Mouse (Mus musculus): ENCODE measurements at regions not wholly inside any gene's neighbourhood (a gene's known extent, or its start where the extent isn't known, plus 50 kb on each side); places are given as distances from the start of the nearest gene placed in this dataset.

DNA sequence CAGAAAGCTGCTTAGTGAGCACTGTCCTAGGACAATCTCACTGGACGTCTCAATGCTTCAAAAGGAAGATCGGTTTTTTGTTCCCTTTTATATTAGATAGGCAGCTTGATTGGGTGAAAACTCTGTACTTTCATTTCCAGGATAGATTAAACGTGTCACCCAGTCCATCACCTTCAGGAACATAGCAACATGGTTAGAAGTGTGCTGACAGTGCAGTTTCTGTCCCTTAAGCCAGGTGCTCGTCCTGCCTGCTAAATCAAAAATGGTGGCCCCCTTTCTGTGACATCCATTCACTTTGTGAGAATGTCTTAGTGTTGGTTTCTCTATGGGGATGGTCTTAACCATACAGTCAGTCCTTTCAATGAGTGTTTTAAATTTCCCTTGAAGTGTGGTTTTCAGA, 160.9 kb upstream of the Sh3bp4 start:
- H3K4me3 ChIP-seq: no peak overlapping the region
- WGBS: 78% methylated on average over 4 of the region's 4 CpGs
- no peak for ATAC-seq (ENCODE audit: low FRiP score, low read depth)

DNA sequence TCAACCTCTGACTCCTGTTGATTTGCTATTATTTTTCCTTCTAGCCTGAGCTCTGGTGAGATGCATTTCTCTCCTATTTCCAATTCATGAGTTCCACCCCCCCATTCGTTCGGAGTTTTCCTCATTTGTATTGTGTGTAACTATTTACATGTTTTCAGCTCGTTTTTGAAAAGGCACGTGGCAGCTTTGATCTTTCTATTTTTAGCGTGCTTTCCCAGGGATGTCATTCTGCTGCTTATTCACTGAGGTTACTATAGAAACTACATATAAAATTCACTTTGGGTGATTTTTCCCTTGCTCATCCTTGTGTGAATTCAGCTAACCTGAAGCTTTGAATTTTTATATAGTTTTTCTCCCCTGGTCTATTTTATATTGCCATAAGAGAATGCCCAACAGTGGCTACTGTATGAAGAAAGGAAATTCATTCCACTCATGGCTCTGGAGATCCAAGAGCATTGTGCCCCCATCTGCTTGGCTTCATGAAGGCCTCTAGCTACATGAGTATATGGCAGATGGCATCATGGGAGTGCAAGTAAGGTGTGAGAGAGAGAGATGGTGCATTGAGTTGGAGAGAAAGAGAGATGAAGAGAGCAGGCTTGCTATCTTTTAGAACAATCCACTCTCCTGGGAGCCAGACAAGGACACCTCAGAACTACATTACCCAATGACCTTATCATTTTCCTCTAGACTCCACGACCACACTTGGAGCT, 160.2 kb upstream of the Sh3bp4 start:
- Histone ChIP-seq H3K27me3 (replicated peaks) (no peaks in the 10 kb centered on the region), H3K4me1 (peaks cover 7% of the 10 kb centered on the region; the same call in 1 of the 2 replicates), H3K4me2 (replicated peaks) (no peak overlapping the region), H3K36me3 (no peaks in the 10 kb centered on the region), H3K9me3 (0 out of 2 replicates have a peak, but pooled peaks cover 7% of the 10 kb centered on the region), H3K9ac (no peak overlapping the region), H3K4me3 (no peak overlapping the region), H3K27ac (no peak overlapping the region)
- 55% methylated on average over 6 of the region's 6 CpGs for WGBS
- no peak for ATAC-seq (ENCODE audit: low FRiP score, low read depth)

More for the DNA sequence above, 160.9 kb upstream of the Sh3bp4 start:
- no peak overlapping the region for H3K27ac ChIP-seq
- H3K4me2 ChIP-seq (replicated peaks): no peak overlapping the region
- H3K9me3 ChIP-seq: 0 out of 2 replicates have a peak, but pooled peaks cover 4% of the 10 kb centered on the region
- H3K4me1 ChIP-seq: peaks cover 7% of the 10 kb centered on the region; the same call in 1 of the 2 replicates
- H3K36me3 ChIP-seq: no peaks in the 10 kb centered on the region
- H3K27me3 ChIP-seq (replicated peaks): no peaks in the 10 kb centered on the region
- H3K9ac ChIP-seq: no peak overlapping the region

DNA sequence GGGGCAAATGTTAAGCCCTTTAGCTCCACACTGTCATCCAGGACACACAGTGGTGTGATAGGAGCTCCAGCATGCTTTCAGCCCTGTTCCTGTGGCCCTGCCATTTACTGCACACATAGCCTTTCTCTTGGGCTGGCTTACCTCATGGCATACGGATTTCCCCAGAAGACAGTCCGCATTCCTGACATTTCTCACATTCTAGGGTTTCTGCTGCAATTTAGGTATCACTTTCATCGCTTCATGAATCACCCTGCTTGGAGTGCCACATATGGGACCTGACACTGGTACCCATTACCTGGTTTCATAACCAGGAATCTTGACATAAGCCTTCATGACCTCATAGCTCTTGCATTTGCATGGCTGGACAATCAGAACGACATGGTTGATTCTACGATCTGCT, 158.5 kb upstream of the Sh3bp4 start:
- 85% methylated on average over 5 of the region's 5 CpGs for WGBS
- Histone ChIP-seq H3K27me3 (replicated peaks) (no peaks in the 10 kb centered on the region), H3K4me1 (peaks cover 7% of the 10 kb centered on the region; the same call in 1 of the 2 replicates)

DNA sequence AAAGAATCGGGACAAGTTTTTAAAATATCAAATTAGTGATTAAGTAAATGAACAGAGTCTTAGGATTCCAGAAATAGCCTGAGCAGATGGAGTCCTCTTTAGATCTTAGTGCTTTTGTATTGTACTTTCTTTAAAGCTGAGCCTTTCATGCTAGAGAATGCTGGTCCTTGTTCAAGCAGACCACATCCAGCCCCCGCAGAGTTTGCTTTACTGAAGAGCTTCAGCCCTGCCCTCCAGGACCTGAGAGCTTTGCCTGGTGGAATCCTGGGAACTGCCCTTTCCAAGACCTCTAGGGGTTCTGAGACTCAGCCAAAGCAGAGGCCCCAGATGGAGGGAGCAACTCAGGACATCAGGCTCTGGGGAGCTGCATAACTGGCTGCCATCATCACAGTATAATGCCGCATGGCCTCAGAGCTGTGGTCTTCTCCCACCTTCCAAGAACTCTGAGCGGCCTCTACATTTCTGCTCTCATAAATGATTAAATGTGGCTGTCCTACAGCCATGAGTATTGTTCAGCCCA, 153.6 kb upstream of the Sh3bp4 start:
- no peak overlapping the region for H3K9ac ChIP-seq
- 0 out of 2 replicates have a peak, but pooled peaks cover 11% of the 10 kb centered on the region for H3K9me3 ChIP-seq
- no peaks in the 10 kb centered on the region for H3K27me3 ChIP-seq (replicated peaks)
- WGBS: 83% methylated on average over 4 of the region's 4 CpGs
- H3K27ac ChIP-seq: no peak overlapping the region
- no peak for ATAC-seq (ENCODE audit: low FRiP score, low read depth)
- H3K36me3 ChIP-seq: no peaks in the 10 kb centered on the region
- no peaks in the 10 kb centered on the region for H3K4me1 ChIP-seq
- no peak overlapping the region for H3K4me3 ChIP-seq
- H3K4me2 ChIP-seq (replicated peaks): no peak overlapping the region

More for the DNA sequence above, 158.5 kb upstream of the Sh3bp4 start:
- Histone ChIP-seq H3K36me3 (no peaks in the 10 kb centered on the region), H3K9ac (no peak overlapping the region), H3K4me3 (no peak overlapping the region), H3K4me2 (replicated peaks) (no peak overlapping the region), H3K27ac (no peak overlapping the region), H3K9me3 (0 out of 2 replicates have a peak, but pooled peaks cover 7% of the 10 kb centered on the region)
- no peak for ATAC-seq (ENCODE audit: low FRiP score, low read depth)

DNA sequence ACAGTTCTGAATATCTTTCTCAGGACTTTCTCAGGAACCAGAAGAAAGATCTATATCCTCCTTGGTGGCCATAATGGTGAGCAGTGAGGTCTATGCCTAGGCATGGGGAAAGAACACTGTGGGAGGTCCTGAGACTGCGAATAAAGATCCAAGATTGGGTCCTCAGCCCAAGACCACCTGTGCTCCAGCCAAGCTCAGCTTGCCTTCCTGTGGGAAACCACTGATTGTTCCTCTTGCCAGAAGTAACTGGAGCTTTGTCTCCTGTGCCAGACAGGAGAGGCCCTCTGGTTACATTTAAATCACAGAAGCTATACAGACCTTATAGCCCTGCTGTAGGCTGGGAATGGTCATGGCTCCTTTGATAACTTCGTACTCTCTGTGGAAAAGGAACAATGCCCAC, 148.8 kb upstream of the Sh3bp4 start:
- Histone ChIP-seq H3K36me3 (no peaks in the 10 kb centered on the region), H3K27ac (no peak overlapping the region), H3K4me3 (no peak overlapping the region), H3K4me1 (peaks cover 17% of the 10 kb centered on the region; the same call in 1 of the 2 replicates), H3K27me3 (replicated peaks) (no peaks in the 10 kb centered on the region), H3K9ac (no peak overlapping the region), H3K9me3 (0 out of 2 replicates have a peak, but pooled peaks cover 4% of the 10 kb centered on the region), H3K4me2 (replicated peaks) (no peak overlapping the region)
- WGBS: 69% methylated on average over 2 of the region's 2 CpGs
- no peak for ATAC-seq (ENCODE audit: low FRiP score, low read depth)

DNA sequence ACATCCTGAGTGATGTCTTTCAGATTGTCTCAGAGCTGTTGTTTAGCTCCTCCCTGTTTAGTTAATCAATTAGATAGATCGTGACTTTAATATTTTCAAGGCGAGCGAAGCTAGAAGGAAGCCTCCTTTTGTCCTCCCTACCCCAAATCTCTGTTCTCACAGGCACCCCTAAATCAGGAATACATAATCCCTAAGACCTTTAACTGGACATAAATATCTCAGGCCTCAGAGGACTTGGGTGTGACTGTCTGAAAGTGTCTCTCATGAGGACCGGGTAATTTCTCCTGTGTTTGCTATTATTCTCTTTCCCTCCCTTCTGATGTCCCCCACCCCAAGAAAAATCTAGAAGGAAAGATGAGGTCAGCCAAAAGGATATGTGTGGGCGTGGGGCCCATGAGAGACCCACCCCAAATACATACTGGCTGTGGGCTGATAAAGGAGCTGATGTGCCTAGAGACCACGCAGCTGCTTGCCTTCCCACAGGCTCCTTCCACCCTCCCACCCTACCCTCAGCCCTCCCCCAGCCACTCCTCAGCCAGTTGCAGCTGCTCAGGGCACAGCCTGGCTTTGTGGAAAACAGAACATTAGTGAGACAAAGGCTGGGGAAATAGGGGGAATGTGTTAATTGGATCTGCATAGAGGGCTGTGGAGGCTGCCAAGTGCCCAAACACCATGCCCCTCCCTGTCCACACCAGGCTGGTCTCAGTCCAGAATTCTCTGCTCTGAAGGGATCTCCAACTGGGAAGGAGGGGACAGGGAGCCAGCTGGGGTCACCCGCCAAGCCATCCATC, 146.2 kb upstream of the Sh3bp4 start:
- Histone ChIP-seq H3K27me3 (replicated peaks) (no peaks in the 10 kb centered on the region), H3K36me3 (no peaks in the 10 kb centered on the region), H3K4me2 (replicated peaks) (no peak overlapping the region), H3K9ac (no peak overlapping the region), H3K4me3 (no peak overlapping the region), H3K27ac (peak overlapping the region; percentile 46), H3K4me1 (peaks cover 17% of the 10 kb centered on the region; the same call in 1 of the 2 replicates), H3K9me3 (0 out of 2 replicates have a peak, but pooled peaks cover 1% of the 10 kb centered on the region)
- peak; percentile 96 for ATAC-seq (ENCODE audit: low FRiP score, low read depth)
- whole genome bisulfite sequencing: 37% methylated on average over 7 of the region's 7 CpGs

DNA sequence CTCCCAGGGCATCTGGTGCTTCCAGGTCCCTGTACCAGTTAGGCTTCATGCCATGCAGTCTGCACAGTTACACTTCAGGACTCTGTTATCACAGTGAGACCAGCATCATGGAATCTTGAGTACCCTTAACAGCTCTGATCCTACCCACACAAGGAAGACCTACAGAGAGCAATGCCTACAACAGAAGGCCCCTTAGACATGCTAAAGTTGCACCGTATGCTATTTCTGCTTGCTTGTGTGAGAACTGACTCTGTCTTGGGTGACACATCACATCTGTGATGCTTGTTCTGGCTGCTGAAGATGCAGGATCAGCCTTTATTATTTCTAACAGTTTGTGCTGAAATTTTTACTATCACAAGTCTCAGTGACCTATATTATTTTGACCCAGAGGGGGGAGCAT, 135.0 kb upstream of the Sh3bp4 start:
- peaks cover 19% of the 10 kb centered on the region for H3K4me1 ChIP-seq
- no peak overlapping the region for H3K27ac ChIP-seq
- H3K4me2 ChIP-seq (replicated peaks): no peak overlapping the region
- no peak overlapping the region for H3K4me3 ChIP-seq
- H3K9me3 ChIP-seq: no peaks in the 10 kb centered on the region
- no peaks in the 10 kb centered on the region for H3K36me3 ChIP-seq
- no peaks in the 10 kb centered on the region for H3K27me3 ChIP-seq (replicated peaks)
- WGBS: 100% methylated on average over 1 of the region's 1 CpGs
- ATAC-seq (ENCODE audit: low FRiP score, low read depth): no peak
- no peak overlapping the region for H3K9ac ChIP-seq

DNA sequence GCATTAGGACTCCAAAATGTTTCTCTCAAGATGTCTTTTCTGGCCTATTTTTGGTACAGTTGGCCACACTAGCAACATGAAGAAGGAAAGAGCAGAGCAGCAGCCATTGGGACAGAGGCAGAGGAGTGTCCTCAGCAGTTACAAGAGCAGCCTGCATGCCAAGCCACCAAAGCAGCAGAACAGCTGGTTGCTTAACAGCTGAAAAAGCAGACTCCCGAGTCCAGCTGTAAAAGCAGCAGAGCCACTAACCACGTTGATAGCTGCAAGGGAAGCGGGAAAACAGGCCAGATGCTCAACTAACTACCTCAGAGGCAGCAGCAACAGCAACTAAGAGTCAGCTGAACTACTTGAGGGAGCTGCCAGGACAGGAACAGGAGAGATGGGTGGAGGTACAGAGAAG, 134.4 kb upstream of the Sh3bp4 start:
- no peak for ATAC-seq (ENCODE audit: low FRiP score, low read depth)
- no peak overlapping the region for H3K4me2 ChIP-seq (replicated peaks)
- 78% methylated on average over 3 of the region's 3 CpGs for WGBS

DNA sequence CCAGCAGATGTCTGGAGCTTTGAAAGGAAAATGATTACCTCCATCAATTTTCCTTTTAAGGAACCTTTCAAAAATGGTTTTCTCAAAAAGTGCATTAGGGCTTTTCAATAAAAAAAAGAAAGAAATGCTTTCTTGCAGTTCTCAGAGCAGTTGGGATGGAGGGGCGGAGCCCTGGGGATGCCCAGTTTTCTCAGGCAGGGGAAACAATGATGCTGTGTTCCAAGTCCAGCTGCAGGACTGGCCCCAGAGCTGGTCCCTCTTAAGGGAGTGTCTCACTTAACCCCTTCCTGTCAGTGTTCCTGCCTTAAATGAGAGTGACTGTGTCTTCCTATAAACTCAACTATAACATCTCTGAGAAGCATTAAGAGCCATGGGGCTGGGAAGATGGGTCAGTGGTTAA, 132.9 kb upstream of the Sh3bp4 start:
- ATAC-seq (ENCODE audit: low FRiP score, low read depth): no peak
- Histone ChIP-seq H3K9ac (no peak overlapping the region), H3K27me3 (replicated peaks) (no peaks in the 10 kb centered on the region), H3K27ac (no peak overlapping the region), H3K4me3 (no peak overlapping the region), H3K4me1 (peaks cover 19% of the 10 kb centered on the region), H3K4me2 (replicated peaks) (no peak overlapping the region), H3K9me3 (no peaks in the 10 kb centered on the region), H3K36me3 (no peaks in the 10 kb centered on the region)
- 68% methylated on average over 1 of the region's 1 CpGs for WGBS

More for the DNA sequence above, 134.4 kb upstream of the Sh3bp4 start:
- Histone ChIP-seq H3K36me3 (no peaks in the 10 kb centered on the region), H3K4me1 (peaks cover 19% of the 10 kb centered on the region), H3K9me3 (no peaks in the 10 kb centered on the region), H3K27me3 (replicated peaks) (no peaks in the 10 kb centered on the region), H3K4me3 (no peak overlapping the region), H3K9ac (no peak overlapping the region), H3K27ac (no peak overlapping the region)

DNA sequence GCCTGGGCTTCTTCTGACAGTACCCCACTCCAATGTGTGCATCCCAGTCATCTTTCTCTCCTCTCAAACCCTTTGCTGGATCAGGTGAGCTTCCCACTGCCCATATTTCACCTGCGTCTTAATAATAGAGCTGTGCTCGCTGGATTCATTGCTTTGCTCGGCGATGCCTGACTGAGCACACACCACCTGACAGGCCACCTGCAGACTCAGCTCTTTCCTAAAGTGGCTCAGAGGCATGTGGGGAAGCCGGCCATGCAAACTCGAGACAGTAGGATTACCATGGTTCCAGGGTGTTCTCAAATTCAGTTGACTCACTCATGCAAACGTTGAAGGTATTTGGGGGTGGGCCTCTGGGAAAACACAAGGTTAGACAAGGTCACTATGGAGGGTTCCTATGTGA, 131.8 kb upstream of the Sh3bp4 start:
- 67% methylated on average over 7 of the region's 7 CpGs for WGBS
- H3K27me3 ChIP-seq (replicated peaks): no peaks in the 10 kb centered on the region
- no peak overlapping the region for H3K4me3 ChIP-seq
- H3K27ac ChIP-seq: no peak overlapping the region
- H3K9ac ChIP-seq: no peak overlapping the region
- no peaks in the 10 kb centered on the region for H3K36me3 ChIP-seq
- no peak for ATAC-seq (ENCODE audit: low FRiP score, low read depth)
- H3K4me2 ChIP-seq (replicated peaks): no peak overlapping the region
- no peaks in the 10 kb centered on the region for H3K9me3 ChIP-seq
- H3K4me1 ChIP-seq: peaks cover 26% of the 10 kb centered on the region

DNA sequence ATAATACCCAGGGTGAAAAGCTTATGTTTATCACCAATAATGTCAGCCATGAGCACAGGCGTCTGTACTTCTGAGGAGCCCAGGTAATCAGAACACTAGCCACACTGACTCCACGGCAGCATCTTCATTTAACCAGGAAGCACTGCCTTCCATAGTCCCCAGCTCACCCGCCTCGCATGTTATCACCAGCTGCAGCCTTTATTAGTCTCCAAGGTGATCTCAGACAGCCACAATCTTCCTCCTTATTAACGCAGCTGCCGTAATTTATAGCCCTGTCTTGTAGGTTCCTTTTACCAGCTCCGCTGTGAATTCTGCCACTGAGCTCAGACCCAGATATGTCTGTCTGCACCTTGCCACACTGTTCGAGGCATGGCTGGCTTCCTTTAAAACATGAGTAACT, 127.2 kb upstream of the Sh3bp4 start:
- ATAC-seq (ENCODE audit: low FRiP score, low read depth): peak; percentile 82
- Histone ChIP-seq H3K27ac (no peak overlapping the region), H3K4me3 (no peak overlapping the region), H3K27me3 (replicated peaks) (no peaks in the 10 kb centered on the region), H3K36me3 (no peaks in the 10 kb centered on the region), H3K9me3 (no peaks in the 10 kb centered on the region), H3K4me2 (replicated peaks) (0 out of 2 replicates have a peak overlapping the region, but pooled peaks have one; percentile 0), H3K9ac (no peak overlapping the region), H3K4me1 (peaks cover 11% of the 10 kb centered on the region; the same call in 1 of the 2 replicates)
- WGBS: 32% methylated on average over 8 of the region's 8 CpGs

DNA sequence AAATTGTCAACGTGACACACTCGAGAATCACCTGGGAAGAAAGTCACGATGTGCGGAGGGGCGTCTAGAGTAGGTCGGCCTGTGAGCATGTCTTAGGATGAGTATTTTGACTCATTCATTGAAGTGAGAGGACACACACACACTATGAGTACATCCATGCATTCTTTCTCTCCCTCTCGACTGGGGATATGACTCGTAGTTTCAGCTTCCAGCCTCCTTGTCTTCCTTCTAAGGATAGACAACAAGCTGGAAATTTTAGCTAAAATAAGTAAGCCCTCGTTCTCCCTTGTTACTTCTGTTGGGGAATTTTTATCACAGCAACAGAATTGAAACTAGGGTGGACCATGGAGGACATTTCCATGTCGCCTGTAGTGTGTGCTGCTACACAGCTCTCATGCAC, 124.3 kb upstream of the Sh3bp4 start:
- H3K9ac ChIP-seq: no peak overlapping the region
- 91% methylated on average over 10 of the region's 10 CpGs for WGBS
- no peak for ATAC-seq (ENCODE audit: low FRiP score, low read depth)
- H3K9me3 ChIP-seq: no peaks in the 10 kb centered on the region
- no peaks in the 10 kb centered on the region for H3K36me3 ChIP-seq
- H3K27ac ChIP-seq: no peak overlapping the region
- H3K27me3 ChIP-seq (replicated peaks): no peaks in the 10 kb centered on the region
- H3K4me3 ChIP-seq: no peak overlapping the region
- H3K4me1 ChIP-seq: peaks cover 7% of the 10 kb centered on the region; the same call in 1 of the 2 replicates
- no peak overlapping the region for H3K4me2 ChIP-seq (replicated peaks)
